Mouse (Mus musculus) myocyte (in vitro differentiated cells): Measurements from ENCODE around the gene Pard3b.

ENCODE experiments used
- CEBPB ChIP-seq: IDR thresholded peaks from 2 replicates; pipeline ENCODE4 v1.6.1; 2011; ENCODE audit warnings: mild to moderate bottlenecking, moderate library complexity; ENCODE audit not compliant: poor library complexity, insufficient read depth, severe bottlenecking
- E2F4 ChIP-seq: IDR thresholded peaks from one replicate; pipeline ENCODE4 v1.6.1; 2011; ENCODE audit warnings: mild to moderate bottlenecking, control low read depth, moderate library complexity; ENCODE audit not compliant: insufficient read depth
- MYOG ChIP-seq, 3 experiments: IDR thresholded peaks; one replicate each; pipeline ENCODE4 v1.6.1; 2011; ENCODE audit warnings: control low read depth in 2 of 3, low read depth in 2 of 3, mild to moderate bottlenecking in 2 of 3; ENCODE audit not compliant: insufficient read length in 2 of 3, control insufficient read depth in 1 of 3, insufficient read depth in 1 of 3
- POLR2A ChIP-seq: IDR thresholded peaks from one replicate; pipeline ENCODE4 v1.6.1; 2011; ENCODE audit warnings: low read depth, mild to moderate bottlenecking, control low read depth, moderate library complexity; ENCODE audit not compliant: insufficient read length
- SRF ChIP-seq: IDR thresholded peaks from one replicate; pipeline ENCODE4 v1.6.1; 2011; ENCODE audit warnings: low read depth; ENCODE audit not compliant: control insufficient read depth, insufficient read length
- TCF12 ChIP-seq: IDR thresholded peaks from one replicate; pipeline ENCODE4 v1.6.1; 2011; ENCODE audit warnings: mild to moderate bottlenecking, control low read depth; ENCODE audit not compliant: poor library complexity, insufficient read depth, severe bottlenecking
- USF1 ChIP-seq: IDR thresholded peaks from one replicate; pipeline ENCODE4 v1.6.1; 2011; ENCODE audit warnings: low read depth, mild to moderate bottlenecking, control low read depth, moderate library complexity

DNA sequence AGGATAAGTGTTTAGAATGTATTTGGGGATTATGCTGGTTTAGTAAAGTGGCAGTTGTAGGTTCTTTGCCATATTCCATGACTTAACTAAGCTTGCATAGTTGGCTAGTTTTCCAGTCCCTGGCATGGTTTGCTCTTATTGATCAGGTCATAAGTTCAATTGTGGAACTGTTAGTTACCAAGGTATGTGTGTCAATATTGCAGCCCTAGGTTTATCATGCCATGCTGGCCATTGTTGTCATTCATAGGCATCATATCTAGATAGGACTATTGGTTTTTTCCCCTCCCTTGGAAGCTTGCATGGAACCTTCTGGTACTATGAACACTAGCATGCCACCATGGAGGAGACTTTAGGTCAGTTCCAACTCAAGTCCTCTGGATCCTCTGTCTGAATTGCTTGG is 208.0 kb downstream of the Pard3b start:
- no peak for TF ChIP-seq POLR2A
- TF ChIP-seq CEBPB = no peak
- TF ChIP-seq TCF12 = no peak
- no peak for TF ChIP-seq USF1
- TF ChIP-seq E2F4 = no peak
- no peak for TF ChIP-seq MYOG (IDR thresholded peaks at IDR 0.05; ENCODE audit: control insufficient read depth in 1 of 3, insufficient read depth in 1 of 3, insufficient read length in 2 of 3, low read depth in 2 of 3)
- TF ChIP-seq SRF = no peak
